Mouse (Mus musculus): ENCODE results near the gene Tmem251. TPM values are rescaled to one million over a fixed set of nuclear protein-coding genes. Genes with fewer than 3 reads are reported as not detected.

Gene Tmem251
- polyA plus RNA-seq, 1 experiment from 2014 or later = 14.2 TPM

DNA sequence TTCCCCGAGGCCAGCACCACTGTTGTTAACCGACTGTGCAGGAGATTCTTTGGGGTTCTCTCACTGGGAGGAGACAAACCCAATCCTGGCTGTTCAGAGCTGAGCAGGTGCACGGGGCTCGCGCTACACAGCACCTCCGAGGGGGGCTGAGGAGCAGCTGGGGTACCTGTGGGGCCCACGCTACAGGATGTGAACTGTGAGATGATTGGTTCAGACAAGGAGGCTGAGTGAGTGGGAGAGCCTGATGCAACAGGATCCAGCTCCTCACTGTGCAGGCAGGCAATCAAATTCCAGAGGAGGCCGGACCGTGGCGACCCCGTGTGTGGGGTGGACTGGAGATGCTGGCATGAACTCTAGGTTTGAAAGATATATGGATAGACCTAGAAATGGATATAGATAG is 21.1 kb upstream of the Tmem251 start:
- DNase-seq (ENCODE audit: low spot score) = no peak
- Histone ChIP-seq H3K4me2 (ENCODE audit: low read length) (no peak overlapping the region), H3K27me3 (replicated peaks; ENCODE audit: control insufficient read depth, insufficient read depth, low read length) (no peaks in the 10 kb centered on the region), H3K36me3 (ENCODE audit: control insufficient read depth, insufficient read depth, low read length) (no peaks in the 10 kb centered on the region), H3K27ac (ENCODE audit: low read depth, low read length) (no peak overlapping the region), H3K4me3 (ENCODE audit: low read depth, low read length) (no peak overlapping the region), H3K9me3 (replicated peaks; ENCODE audit: control insufficient read depth, low read length) (no peaks in the 10 kb centered on the region), H3K4me1 (ENCODE audit: control insufficient read depth, insufficient read depth, low read length) (no peaks in the 10 kb centered on the region), H3K9ac (ENCODE audit: low read length) (no peak overlapping the region)
- WGBS = 61% methylated on average over 11 of the region's 11 CpGs
- ATAC-seq = no peak

DNA sequence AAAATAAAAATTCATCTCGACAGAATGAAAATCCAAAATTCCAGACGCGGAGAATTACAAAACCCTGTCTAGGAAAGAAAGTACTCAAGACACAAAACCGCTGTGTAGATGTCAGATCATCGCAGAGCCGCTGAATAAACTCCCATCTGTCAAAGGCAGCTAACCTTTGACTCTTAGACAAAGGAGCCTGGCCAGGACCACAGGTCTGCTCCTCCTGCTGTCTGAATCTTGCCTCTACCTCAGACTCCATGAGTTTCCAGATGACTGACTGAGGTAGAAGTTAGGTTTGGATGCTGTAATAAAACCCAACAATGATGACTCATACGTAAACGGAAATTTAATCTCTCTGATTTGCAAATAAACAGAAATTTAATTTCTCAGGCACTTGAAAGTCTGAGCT is 20.6 kb upstream of the Tmem251 start:
- no peak overlapping the region for H3K27ac ChIP-seq (ENCODE audit: low read depth, low read length)
- no peak overlapping the region for H3K9ac ChIP-seq (ENCODE audit: low read length)
- no peaks in the 10 kb centered on the region for H3K27me3 ChIP-seq (replicated peaks; ENCODE audit: control insufficient read depth, insufficient read depth, low read length)
- H3K4me2 ChIP-seq (ENCODE audit: low read length) = no peak overlapping the region
- no peaks in the 10 kb centered on the region for H3K9me3 ChIP-seq (replicated peaks; ENCODE audit: control insufficient read depth, low read length)
- WGBS = 76% methylated on average over 8 of the region's 8 CpGs
- ATAC-seq (no peak), DNase-seq (ENCODE audit: low spot score) (no peak)
- no peaks in the 10 kb centered on the region for H3K36me3 ChIP-seq (ENCODE audit: control insufficient read depth, insufficient read depth, low read length)
- no peak overlapping the region for H3K4me3 ChIP-seq (ENCODE audit: low read depth, low read length)
- H3K4me1 ChIP-seq (ENCODE audit: control insufficient read depth, insufficient read depth, low read length) = no peaks in the 10 kb centered on the region

GRCm38 (mm10) chr12:102723861-102724260 is 19.7 kb upstream of the Tmem251 start:
- H3K9me3 ChIP-seq (replicated peaks; ENCODE audit: control insufficient read depth, low read length) = no peaks in the 10 kb centered on the region
- H3K4me3 ChIP-seq (ENCODE audit: low read depth, low read length) = no peak overlapping the region
- DNase-seq (ENCODE audit: low spot score) (no peak), ATAC-seq (no peak)
- 0 out of 2 replicates have a peak overlapping the region, but pooled peaks have one; percentile 4 for H3K27ac ChIP-seq (ENCODE audit: low read depth, low read length)
- no peak overlapping the region for H3K9ac ChIP-seq (ENCODE audit: low read length)
- H3K4me2 ChIP-seq (ENCODE audit: low read length) = no peak overlapping the region
- H3K4me1 ChIP-seq (ENCODE audit: control insufficient read depth, insufficient read depth, low read length) = no peaks in the 10 kb centered on the region
- WGBS = 67% methylated on average over 6 of the region's 6 CpGs
- H3K36me3 ChIP-seq (ENCODE audit: control insufficient read depth, insufficient read depth, low read length) = no peaks in the 10 kb centered on the region
- no peaks in the 10 kb centered on the region for H3K27me3 ChIP-seq (replicated peaks; ENCODE audit: control insufficient read depth, insufficient read depth, low read length)

DNA sequence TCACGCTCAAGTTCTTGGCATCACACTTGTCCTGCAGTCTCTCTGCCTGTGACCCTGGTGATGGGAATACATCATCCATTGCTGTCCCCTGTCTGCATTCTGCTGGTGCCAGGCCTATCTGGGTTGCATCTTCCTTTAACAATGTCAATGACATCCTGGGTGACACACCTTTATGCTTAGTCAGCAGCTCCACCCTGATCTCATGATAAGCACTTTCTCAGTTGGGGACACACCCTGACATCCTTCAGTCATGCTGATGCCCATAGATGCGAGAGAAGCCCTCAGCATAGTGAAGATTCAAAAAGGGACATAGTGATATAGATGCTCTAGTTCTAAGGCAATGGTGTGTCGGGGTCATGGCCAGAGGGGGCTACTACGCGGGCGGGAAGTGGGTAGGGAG is 18.4 kb upstream of the Tmem251 start:
- ATAC-seq (no peak), DNase-seq (ENCODE audit: low spot score) (no peak)
- H3K9ac ChIP-seq (ENCODE audit: low read length) = no peak overlapping the region
- WGBS = 92% methylated on average over 6 of the region's 6 CpGs
- no peaks in the 10 kb centered on the region for H3K27me3 ChIP-seq (replicated peaks; ENCODE audit: control insufficient read depth, insufficient read depth, low read length)
- no peak overlapping the region for H3K4me3 ChIP-seq (ENCODE audit: low read depth, low read length)
- H3K4me1 ChIP-seq (ENCODE audit: control insufficient read depth, insufficient read depth, low read length) = peaks cover 4% of the 10 kb centered on the region
- no peaks in the 10 kb centered on the region for H3K9me3 ChIP-seq (replicated peaks; ENCODE audit: control insufficient read depth, low read length)
- H3K36me3 ChIP-seq (ENCODE audit: control insufficient read depth, insufficient read depth, low read length) = no peaks in the 10 kb centered on the region
- no peak overlapping the region for H3K27ac ChIP-seq (ENCODE audit: low read depth, low read length)
- H3K4me2 ChIP-seq (ENCODE audit: low read length) = no peak overlapping the region

DNA sequence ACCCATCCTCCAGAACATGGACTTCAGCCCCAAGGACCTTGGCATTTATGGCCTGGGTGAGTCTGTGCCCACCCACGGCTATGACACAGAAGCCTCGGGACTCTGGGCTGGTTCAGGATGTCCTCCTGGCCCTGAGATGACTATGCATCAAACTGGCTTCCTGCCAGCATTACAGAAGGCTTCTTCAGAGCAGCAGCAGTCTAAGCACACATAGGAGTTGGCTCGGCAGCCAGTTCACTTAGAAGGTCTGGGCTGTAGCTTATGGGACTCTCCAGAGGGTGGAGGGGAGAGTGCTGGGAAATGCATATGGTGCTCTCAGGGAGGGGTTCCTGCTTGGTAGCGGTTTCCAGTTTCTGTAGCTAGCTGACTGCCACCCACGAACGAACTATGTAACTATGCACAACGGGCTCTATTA is 17.8 kb upstream of the Tmem251 start:
- Histone ChIP-seq H3K4me1 (ENCODE audit: control insufficient read depth, insufficient read depth, low read length) (peaks cover 7% of the 10 kb centered on the region), H3K9me3 (replicated peaks; ENCODE audit: control insufficient read depth, low read length) (no peaks in the 10 kb centered on the region), H3K27me3 (replicated peaks; ENCODE audit: control insufficient read depth, insufficient read depth, low read length) (no peaks in the 10 kb centered on the region), H3K4me2 (ENCODE audit: low read length) (no peak overlapping the region), H3K4me3 (ENCODE audit: low read depth, low read length) (no peak overlapping the region), H3K9ac (ENCODE audit: low read length) (no peak overlapping the region), H3K27ac (ENCODE audit: low read depth, low read length) (no peak overlapping the region), H3K36me3 (ENCODE audit: control insufficient read depth, insufficient read depth, low read length) (no peaks in the 10 kb centered on the region)
- DNase-seq (ENCODE audit: low spot score) (no peak), ATAC-seq (no peak)
- 81% methylated on average over 7 of the region's 7 CpGs for whole genome bisulfite sequencing

DNA sequence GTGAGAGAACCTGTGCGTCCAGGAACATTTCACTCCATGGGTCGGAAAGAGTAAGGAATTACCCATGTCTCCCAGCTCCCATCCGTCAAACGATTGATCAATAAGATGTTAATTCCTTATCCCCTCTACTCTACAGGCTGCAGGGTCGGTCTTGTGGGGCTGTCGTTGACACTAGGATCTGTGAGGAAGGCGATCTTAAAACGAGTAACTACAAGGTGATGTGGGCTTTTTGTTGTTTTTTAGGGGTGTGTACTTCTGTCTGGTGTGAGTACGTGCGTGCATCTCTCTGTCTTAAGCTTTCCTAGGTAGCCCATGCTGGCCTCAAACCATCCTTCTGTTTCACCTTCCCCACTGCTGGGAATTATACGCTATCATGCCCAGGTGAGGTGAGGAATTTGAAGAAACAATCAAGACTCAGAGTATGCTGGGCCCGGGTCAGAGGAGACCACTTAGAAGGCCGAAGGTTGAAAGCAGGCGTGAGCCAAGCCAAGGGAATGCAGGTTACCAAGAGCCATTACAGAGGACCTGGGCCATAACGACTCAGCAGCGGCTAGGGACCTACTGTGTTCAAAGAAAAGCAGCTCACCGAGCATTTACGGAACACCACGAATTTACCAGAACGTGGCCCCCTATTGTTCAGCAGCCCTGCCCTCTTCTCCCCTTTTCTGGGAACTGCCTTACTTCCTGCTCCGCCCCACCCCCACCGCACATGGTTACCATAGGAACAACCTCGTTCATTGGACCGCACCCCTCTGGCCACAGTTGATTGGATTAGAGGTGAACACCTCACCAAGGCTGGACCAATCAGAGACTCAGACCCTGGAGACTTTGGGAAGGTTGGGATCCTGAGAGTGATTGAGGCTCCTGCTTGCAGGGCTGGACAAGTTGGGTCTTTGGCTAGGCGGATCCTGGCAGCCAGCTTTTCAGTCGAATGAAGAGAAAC is 13.4 kb upstream of the Tmem251 start:
- Histone ChIP-seq H3K36me3 (ENCODE audit: control insufficient read depth, insufficient read depth, low read length) (no peaks in the 10 kb centered on the region), H3K4me1 (ENCODE audit: control insufficient read depth, insufficient read depth, low read length) (peaks cover 15% of the 10 kb centered on the region), H3K27me3 (replicated peaks; ENCODE audit: control insufficient read depth, insufficient read depth, low read length) (no peaks in the 10 kb centered on the region), H3K27ac (ENCODE audit: low read depth, low read length) (peak overlapping the region; percentile 87), H3K9ac (ENCODE audit: low read length) (peak overlapping the region; percentile 52), H3K4me2 (ENCODE audit: low read length) (peak overlapping the region; percentile 47), H3K9me3 (replicated peaks; ENCODE audit: control insufficient read depth, low read length) (no peaks in the 10 kb centered on the region), H3K4me3 (ENCODE audit: low read depth, low read length) (peak overlapping the region; percentile 5; the same call in 1 of the 2 replicates)
- DNase-seq (ENCODE audit: low spot score) (peak; percentile 97), ATAC-seq (peak; percentile 99)
- 30% methylated on average over 26 of the region's 26 CpGs for WGBS

DNA sequence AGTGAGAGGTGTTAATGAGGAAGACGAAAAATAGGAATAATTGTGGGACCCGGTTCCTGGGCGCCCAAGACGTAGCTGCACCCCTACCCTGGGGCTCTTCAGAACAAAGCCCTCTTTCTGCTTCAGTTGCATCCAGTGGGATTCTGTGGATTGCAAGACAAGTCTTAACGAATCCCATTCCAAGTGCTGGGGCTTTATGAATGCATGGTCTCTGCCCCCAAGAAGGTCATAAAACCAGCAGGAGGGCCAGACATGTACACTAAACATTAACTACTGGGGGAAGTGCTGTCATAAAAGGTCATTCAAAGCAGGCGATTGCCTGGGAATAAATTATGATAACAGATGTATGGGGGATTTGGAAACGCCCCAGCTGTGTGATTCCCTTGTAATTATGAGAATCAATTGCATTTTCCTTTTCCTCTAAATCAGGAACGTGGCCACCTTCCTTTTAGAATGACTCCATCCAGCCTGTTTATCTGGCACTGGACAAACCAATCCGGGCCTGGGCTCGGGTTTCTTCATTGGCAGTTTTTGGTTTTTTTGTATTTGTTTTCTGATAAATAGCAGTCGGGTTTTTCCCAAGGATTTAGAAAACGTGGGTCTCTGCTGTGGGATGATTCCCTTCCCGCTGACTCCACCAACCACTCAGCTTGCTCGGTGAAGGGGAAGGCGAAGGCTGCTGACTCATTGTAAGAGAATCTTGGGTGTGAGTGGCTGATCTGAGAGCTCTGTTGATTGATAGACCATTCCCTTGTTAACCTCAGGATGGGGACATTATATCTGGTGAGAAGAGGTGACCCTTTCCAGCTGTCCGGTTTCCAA is 12.6 kb upstream of the Tmem251 start:
- Histone ChIP-seq H3K4me2 (ENCODE audit: low read length) (peak overlapping the region; percentile 47), H3K36me3 (ENCODE audit: control insufficient read depth, insufficient read depth, low read length) (no peaks in the 10 kb centered on the region), H3K4me1 (ENCODE audit: control insufficient read depth, insufficient read depth, low read length) (peaks cover 15% of the 10 kb centered on the region), H3K27ac (ENCODE audit: low read depth, low read length) (peak overlapping the region; percentile 87), H3K9ac (ENCODE audit: low read length) (peak overlapping the region; percentile 41), H3K27me3 (replicated peaks; ENCODE audit: control insufficient read depth, insufficient read depth, low read length) (no peaks in the 10 kb centered on the region), H3K9me3 (replicated peaks; ENCODE audit: control insufficient read depth, low read length) (no peaks in the 10 kb centered on the region), H3K4me3 (ENCODE audit: low read depth, low read length) (peak overlapping the region; percentile 3; the same call in 1 of the 2 replicates)
- peak; percentile 51 for DNase-seq (ENCODE audit: low spot score)
- WGBS = 14% methylated on average over 16 of the region's 16 CpGs
- ATAC-seq = peak; percentile 80

- ATAC-seq = no peak
Observed at GRCm38 (mm10) chr12:102733381-102733780, 10.2 kb upstream of the Tmem251 start.

More at GRCm38 (mm10) chr12:102733381-102733780, 10.2 kb upstream of the Tmem251 start:
- H3K27ac ChIP-seq (ENCODE audit: low read depth, low read length) = no peak overlapping the region
- no peak overlapping the region for H3K9ac ChIP-seq (ENCODE audit: low read length)
- peaks cover 15% of the 10 kb centered on the region for H3K4me1 ChIP-seq (ENCODE audit: control insufficient read depth, insufficient read depth, low read length)
- no peak overlapping the region for H3K4me3 ChIP-seq (ENCODE audit: low read depth, low read length)
- no peaks in the 10 kb centered on the region for H3K36me3 ChIP-seq (ENCODE audit: control insufficient read depth, insufficient read depth, low read length)
- 20% methylated on average over 4 of the region's 5 CpGs for WGBS
- H3K27me3 ChIP-seq (replicated peaks; ENCODE audit: control insufficient read depth, insufficient read depth, low read length) = no peaks in the 10 kb centered on the region
- peak; percentile 32 for DNase-seq (ENCODE audit: low spot score)
- H3K4me2 ChIP-seq (ENCODE audit: low read length) = no peak overlapping the region
- H3K9me3 ChIP-seq (replicated peaks; ENCODE audit: control insufficient read depth, low read length) = no peaks in the 10 kb centered on the region

Data from forebrain, embryonic 14.5 days (tissue).